Mouse (Mus musculus): ENCODE data around the gene Olfr308.

- TF ChIP-seq POLR2A (IDR thresholded peaks at IDR 0.05; ENCODE audit: control insufficient read depth, low read depth, low read length): no peak
- no peak for TF ChIP-seq CTCF (IDR thresholded peaks at IDR 0.05; ENCODE audit: control insufficient read depth, insufficient read depth, insufficient replicate concordance, low read depth, low read length)
Measured at GRCm38 (mm10) chr7:86337486-86337885, 12.1 kb upstream of the Olfr308 start, which contains the start of gene Olfr307.
